Mouse (Mus musculus): ENCODE results near the gene Zfp219. TPM values are rescaled to one million over a fixed set of nuclear protein-coding genes. Genes with fewer than 3 reads are reported as not detected.
A peak's percentile ranks its signal among the peaks of the same experiment; 100 is the strongest.

Gene Zfp219
- polyA plus RNA-seq, 1 experiment from 2014 or later = 32.2 TPM

GRCm38 (mm10) chr14:52019590-52020340, 768 bp downstream of the Zfp219 start:
- no peaks in the 10 kb centered on the region for H3K36me3 ChIP-seq (ENCODE audit: control insufficient read depth, insufficient read depth)
- WGBS = under 1% methylated on average over 74 of the region's 74 CpGs
- H3K4me3 ChIP-seq (replicated peaks; ENCODE audit: low read length) = peak overlapping the region; percentile 78
- H3K9ac ChIP-seq (replicated peaks; ENCODE audit: low read depth, low read length) = peak overlapping the region; percentile 93
- H3K27ac ChIP-seq (ENCODE audit: low read length) = peak overlapping the region; percentile 97
- ATAC-seq = peak; percentile 93
- peak overlapping the region; percentile 67 for H3K4me2 ChIP-seq (ENCODE audit: low read length)
- no peaks in the 10 kb centered on the region for H3K9me3 ChIP-seq (ENCODE audit: control insufficient read depth, low read length)
- H3K27me3 ChIP-seq (replicated peaks; ENCODE audit: control insufficient read depth, insufficient read depth, low read length) = no peaks in the 10 kb centered on the region
- peaks cover 30% of the 10 kb centered on the region for H3K4me1 ChIP-seq (replicated peaks; ENCODE audit: control insufficient read depth, insufficient read depth, low read length)

GRCm38 (mm10) chr14:52019051-52019589, 1.4 kb downstream of the Zfp219 start:
- Histone ChIP-seq H3K9ac (replicated peaks; ENCODE audit: low read depth, low read length) (peak overlapping the region; percentile 93), H3K9me3 (ENCODE audit: control insufficient read depth, low read length) (no peaks in the 10 kb centered on the region), H3K27me3 (replicated peaks; ENCODE audit: control insufficient read depth, insufficient read depth, low read length) (no peaks in the 10 kb centered on the region), H3K4me1 (replicated peaks; ENCODE audit: control insufficient read depth, insufficient read depth, low read length) (peaks cover 30% of the 10 kb centered on the region), H3K4me3 (replicated peaks; ENCODE audit: low read length) (peak overlapping the region; percentile 78), H3K4me2 (ENCODE audit: low read length) (peak overlapping the region; percentile 67), H3K27ac (ENCODE audit: low read length) (peak overlapping the region; percentile 97), H3K36me3 (ENCODE audit: control insufficient read depth, insufficient read depth) (no peaks in the 10 kb centered on the region)
- 27% methylated on average over 12 of the region's 12 CpGs for WGBS
- ATAC-seq = no peak

GRCm38 (mm10) chr14:52018248-52019050, 2.1 kb downstream of the Zfp219 start:
- Histone ChIP-seq H3K4me2 (ENCODE audit: low read length) (peak overlapping the region; percentile 67), H3K27me3 (replicated peaks; ENCODE audit: control insufficient read depth, insufficient read depth, low read length) (no peaks in the 10 kb centered on the region), H3K9me3 (ENCODE audit: control insufficient read depth, low read length) (no peaks in the 10 kb centered on the region), H3K27ac (ENCODE audit: low read length) (no peak overlapping the region), H3K4me3 (replicated peaks; ENCODE audit: low read length) (0 out of 2 replicates have a peak overlapping the region, but pooled peaks have one; percentile 2), H3K36me3 (ENCODE audit: control insufficient read depth, insufficient read depth) (no peaks in the 10 kb centered on the region), H3K4me1 (replicated peaks; ENCODE audit: control insufficient read depth, insufficient read depth, low read length) (peaks cover 31% of the 10 kb centered on the region), H3K9ac (replicated peaks; ENCODE audit: low read depth, low read length) (peak overlapping the region; percentile 93; the same call in 1 of the 2 replicates)
- ATAC-seq = no peak
- 85% methylated on average over 15 of the region's 15 CpGs for WGBS

GRCm38 (mm10) chr14:52017662-52018061, 2.9 kb downstream of the Zfp219 start:
- Histone ChIP-seq H3K27me3 (replicated peaks; ENCODE audit: control insufficient read depth, insufficient read depth, low read length) (no peaks in the 10 kb centered on the region), H3K36me3 (ENCODE audit: control insufficient read depth, insufficient read depth) (no peaks in the 10 kb centered on the region), H3K4me1 (replicated peaks; ENCODE audit: control insufficient read depth, insufficient read depth, low read length) (peaks cover 31% of the 10 kb centered on the region), H3K9ac (replicated peaks; ENCODE audit: low read depth, low read length) (no peak overlapping the region), H3K4me2 (ENCODE audit: low read length) (no peak overlapping the region), H3K9me3 (ENCODE audit: control insufficient read depth, low read length) (no peaks in the 10 kb centered on the region), H3K27ac (ENCODE audit: low read length) (no peak overlapping the region), H3K4me3 (replicated peaks; ENCODE audit: low read length) (no peak overlapping the region)
- WGBS = 78% methylated on average over 4 of the region's 4 CpGs
- no peak for ATAC-seq

- WGBS = 71% methylated on average over 13 of the region's 13 CpGs
- no peak overlapping the region for H3K4me2 ChIP-seq (ENCODE audit: low read length)
- no peaks in the 10 kb centered on the region for H3K9me3 ChIP-seq (ENCODE audit: control insufficient read depth, low read length)
- H3K27ac ChIP-seq (ENCODE audit: low read length) = no peak overlapping the region
- no peak overlapping the region for H3K4me3 ChIP-seq (replicated peaks; ENCODE audit: low read length)
- no peaks in the 10 kb centered on the region for H3K27me3 ChIP-seq (replicated peaks; ENCODE audit: control insufficient read depth, insufficient read depth, low read length)
- H3K4me1 ChIP-seq (replicated peaks; ENCODE audit: control insufficient read depth, insufficient read depth, low read length) = peaks cover 36% of the 10 kb centered on the region
- no peak overlapping the region for H3K9ac ChIP-seq (replicated peaks; ENCODE audit: low read depth, low read length)
- ATAC-seq = no peak
- no peaks in the 10 kb centered on the region for H3K36me3 ChIP-seq (ENCODE audit: control insufficient read depth, insufficient read depth)
These were observed 3.7 kb downstream of the Zfp219 start for GRCm38 (mm10) chr14:52016625-52017405.

- 28% methylated on average over 6 of the region's 6 CpGs for WGBS
- ATAC-seq = no peak
- Histone ChIP-seq H3K9me3 (ENCODE audit: control insufficient read depth, low read length) (no peaks in the 10 kb centered on the region), H3K9ac (replicated peaks; ENCODE audit: low read depth, low read length) (peak within 1 kb of the TSS; percentile 83), H3K4me2 (ENCODE audit: low read length) (peak within 1 kb of the TSS; percentile 73), H3K4me1 (replicated peaks; ENCODE audit: control insufficient read depth, insufficient read depth, low read length) (peaks cover 48% of the 10 kb centered on the region), H3K36me3 (ENCODE audit: control insufficient read depth, insufficient read depth) (no peaks in the 10 kb centered on the region), H3K27me3 (replicated peaks; ENCODE audit: control insufficient read depth, insufficient read depth, low read length) (no peaks in the 10 kb centered on the region), H3K4me3 (replicated peaks; ENCODE audit: low read length) (peak within 1 kb of the TSS; percentile 60), H3K27ac (ENCODE audit: low read length) (peak within 1 kb of the TSS; percentile 92)
These were observed 5.0 kb downstream of the Zfp219 start, which contains the start of gene Tmem253 for GRCm38 (mm10) chr14:52015445-52016100. Gene Tmem253 (plus strand): TSS chr14:52015658.

- ATAC-seq = no peak; the same call in 1 of the 2 replicates
- peaks cover 55% of the 10 kb centered on the region for H3K4me1 ChIP-seq (replicated peaks; ENCODE audit: control insufficient read depth, insufficient read depth, low read length)
- H3K27me3 ChIP-seq (replicated peaks; ENCODE audit: control insufficient read depth, insufficient read depth, low read length) = no peaks in the 10 kb centered on the region
- H3K9me3 ChIP-seq (ENCODE audit: control insufficient read depth, low read length) = no peaks in the 10 kb centered on the region
- no peaks in the 10 kb centered on the region for H3K36me3 ChIP-seq (ENCODE audit: control insufficient read depth, insufficient read depth)
- WGBS = under 1% methylated on average over 27 of the region's 28 CpGs
- H3K4me2 ChIP-seq (ENCODE audit: low read length) = peak overlapping the region; percentile 73
- H3K4me3 ChIP-seq (replicated peaks; ENCODE audit: low read length) = peak overlapping the region; percentile 60
- peak overlapping the region; percentile 83 for H3K9ac ChIP-seq (replicated peaks; ENCODE audit: low read depth, low read length)
- H3K27ac ChIP-seq (ENCODE audit: low read length) = peak overlapping the region; percentile 92
These were observed 5.7 kb downstream of the Zfp219 start for GRCm38 (mm10) chr14:52014761-52015311.

- no peaks in the 10 kb centered on the region for H3K36me3 ChIP-seq (ENCODE audit: control insufficient read depth, insufficient read depth)
- H3K4me2 ChIP-seq (ENCODE audit: low read length) = peak overlapping the region; percentile 73
- peak overlapping the region; percentile 92 for H3K27ac ChIP-seq (ENCODE audit: low read length)
- H3K27me3 ChIP-seq (replicated peaks; ENCODE audit: control insufficient read depth, insufficient read depth, low read length) = no peaks in the 10 kb centered on the region
- no peak for ATAC-seq
- peak overlapping the region; percentile 83 for H3K9ac ChIP-seq (replicated peaks; ENCODE audit: low read depth, low read length)
- peak overlapping the region; percentile 60 for H3K4me3 ChIP-seq (replicated peaks; ENCODE audit: low read length)
- no peaks in the 10 kb centered on the region for H3K9me3 ChIP-seq (ENCODE audit: control insufficient read depth, low read length)
- 0% methylated on average over 5 of the region's 80 CpGs for WGBS
- peaks cover 60% of the 10 kb centered on the region for H3K4me1 ChIP-seq (replicated peaks; ENCODE audit: control insufficient read depth, insufficient read depth, low read length)
These were observed 6.2 kb downstream of the Zfp219 start for GRCm38 (mm10) chr14:52014271-52014760.
